Mouse (Mus musculus): ENCODE data around the gene Zeb2. TPM values are rescaled to one million over a fixed set of nuclear protein-coding genes. Genes with fewer than 3 reads are reported as not detected.
A peak's percentile ranks its signal among the peaks of the same experiment; 100 is the strongest.

Zeb2 gene
- polyA plus RNA-seq, 1 experiment from 2014 or later, result 32.3 TPM

- Histone ChIP-seq H3K27ac (replicated peaks; ENCODE audit: low read depth, low read length) (no peak overlapping the region), H3K4me3 (replicated peaks; ENCODE audit: low read depth, low read length) (no peak overlapping the region), H3K9me3 (ENCODE audit: control insufficient read depth, low read length) (no peaks in the 10 kb centered on the region), H3K36me3 (ENCODE audit: control insufficient read depth, insufficient read depth, low read length) (no peaks in the 10 kb centered on the region), H3K4me1 (ENCODE audit: control insufficient read depth, insufficient read depth, low read length) (peaks cover 10% of the 10 kb centered on the region), H3K9ac (replicated peaks; ENCODE audit: low read length) (no peak overlapping the region), H3K27me3 (ENCODE audit: control insufficient read depth, insufficient read depth, low read length) (no peaks in the 10 kb centered on the region), H3K4me2 (ENCODE audit: low read length) (no peak overlapping the region)
- DNase-seq (no peak), ATAC-seq (ENCODE audit: low FRiP score, low TSS enrichment) (no peak)
- 81% methylated on average over 10 of the region's 10 CpGs for WGBS
Observed at GRCm38 (mm10) chr2:45056856-45057562, 60.2 kb downstream of the Zeb2 start.

GRCm38 (mm10) chr2:45055926-45056325 is 61.3 kb downstream of the Zeb2 start:
- Histone ChIP-seq H3K4me2 (ENCODE audit: low read length) (no peak overlapping the region), H3K36me3 (ENCODE audit: control insufficient read depth, insufficient read depth, low read length) (no peaks in the 10 kb centered on the region), H3K9ac (replicated peaks; ENCODE audit: low read length) (no peak overlapping the region), H3K4me3 (replicated peaks; ENCODE audit: low read depth, low read length) (no peak overlapping the region), H3K27ac (replicated peaks; ENCODE audit: low read depth, low read length) (no peak overlapping the region), H3K9me3 (ENCODE audit: control insufficient read depth, low read length) (no peaks in the 10 kb centered on the region), H3K4me1 (ENCODE audit: control insufficient read depth, insufficient read depth, low read length) (peaks cover 10% of the 10 kb centered on the region), H3K27me3 (ENCODE audit: control insufficient read depth, insufficient read depth, low read length) (no peaks in the 10 kb centered on the region)
- DNase-seq (no peak), ATAC-seq (ENCODE audit: low FRiP score, low TSS enrichment) (no peak)
- 85% methylated on average over 6 of the region's 6 CpGs for WGBS

GRCm38 (mm10) chr2:45055034-45055615 is 62.1 kb downstream of the Zeb2 start:
- Histone ChIP-seq H3K4me1 (ENCODE audit: control insufficient read depth, insufficient read depth, low read length) (peaks cover 7% of the 10 kb centered on the region), H3K9me3 (ENCODE audit: control insufficient read depth, low read length) (no peaks in the 10 kb centered on the region), H3K36me3 (ENCODE audit: control insufficient read depth, insufficient read depth, low read length) (no peaks in the 10 kb centered on the region), H3K27me3 (ENCODE audit: control insufficient read depth, insufficient read depth, low read length) (no peaks in the 10 kb centered on the region), H3K27ac (replicated peaks; ENCODE audit: low read depth, low read length) (no peak overlapping the region), H3K4me2 (ENCODE audit: low read length) (no peak overlapping the region), H3K9ac (replicated peaks; ENCODE audit: low read length) (no peak overlapping the region), H3K4me3 (replicated peaks; ENCODE audit: low read depth, low read length) (no peak overlapping the region)
- DNase-seq (no peak), ATAC-seq (ENCODE audit: low FRiP score, low TSS enrichment) (no peak)
- 76% methylated on average over 8 of the region's 8 CpGs for WGBS

- no peak overlapping the region for H3K4me3 ChIP-seq (replicated peaks; ENCODE audit: low read depth, low read length)
- WGBS, result 90% methylated on average over 11 of the region's 11 CpGs
- no peak overlapping the region for H3K27ac ChIP-seq (replicated peaks; ENCODE audit: low read depth, low read length)
- no peaks in the 10 kb centered on the region for H3K27me3 ChIP-seq (ENCODE audit: control insufficient read depth, insufficient read depth, low read length)
- ATAC-seq (ENCODE audit: low FRiP score, low TSS enrichment) (no peak), DNase-seq (no peak)
- no peaks in the 10 kb centered on the region for H3K9me3 ChIP-seq (ENCODE audit: control insufficient read depth, low read length)
- no peak overlapping the region for H3K4me2 ChIP-seq (ENCODE audit: low read length)
- H3K9ac ChIP-seq (replicated peaks; ENCODE audit: low read length), result no peak overlapping the region
- peaks cover 5% of the 10 kb centered on the region for H3K4me1 ChIP-seq (ENCODE audit: control insufficient read depth, insufficient read depth, low read length)
- H3K36me3 ChIP-seq (ENCODE audit: control insufficient read depth, insufficient read depth, low read length), result no peaks in the 10 kb centered on the region
Observed at GRCm38 (mm10) chr2:45054070-45055025, 62.8 kb downstream of the Zeb2 start.

GRCm38 (mm10) chr2:45052587-45052986 is 64.6 kb downstream of the Zeb2 start:
- DNase-seq, result no peak
- Histone ChIP-seq H3K4me2 (ENCODE audit: low read length) (no peak overlapping the region), H3K27ac (replicated peaks; ENCODE audit: low read depth, low read length) (0 out of 2 replicates have a peak overlapping the region, but pooled peaks have one; percentile 38), H3K9me3 (ENCODE audit: control insufficient read depth, low read length) (no peaks in the 10 kb centered on the region), H3K4me1 (ENCODE audit: control insufficient read depth, insufficient read depth, low read length) (peaks cover 4% of the 10 kb centered on the region; the same call in 1 of the 2 replicates), H3K27me3 (ENCODE audit: control insufficient read depth, insufficient read depth, low read length) (no peaks in the 10 kb centered on the region), H3K9ac (replicated peaks; ENCODE audit: low read length) (no peak overlapping the region), H3K36me3 (ENCODE audit: control insufficient read depth, insufficient read depth, low read length) (no peaks in the 10 kb centered on the region), H3K4me3 (replicated peaks; ENCODE audit: low read depth, low read length) (no peak overlapping the region)
- no peak for ATAC-seq (ENCODE audit: low FRiP score, low TSS enrichment)
- 73% methylated on average over 4 of the region's 4 CpGs for WGBS

GRCm38 (mm10) chr2:45051321-45051720 is 65.9 kb downstream of the Zeb2 start:
- WGBS, result 54% methylated on average over 2 of the region's 2 CpGs
- Histone ChIP-seq H3K4me2 (ENCODE audit: low read length) (no peak overlapping the region), H3K4me1 (ENCODE audit: control insufficient read depth, insufficient read depth, low read length) (peaks cover 4% of the 10 kb centered on the region; the same call in 1 of the 2 replicates), H3K36me3 (ENCODE audit: control insufficient read depth, insufficient read depth, low read length) (no peaks in the 10 kb centered on the region), H3K27me3 (ENCODE audit: control insufficient read depth, insufficient read depth, low read length) (no peaks in the 10 kb centered on the region), H3K9me3 (ENCODE audit: control insufficient read depth, low read length) (no peaks in the 10 kb centered on the region), H3K4me3 (replicated peaks; ENCODE audit: low read depth, low read length) (no peak overlapping the region), H3K9ac (replicated peaks; ENCODE audit: low read length) (no peak overlapping the region), H3K27ac (replicated peaks; ENCODE audit: low read depth, low read length) (no peak overlapping the region)
- no peak for ATAC-seq (ENCODE audit: low FRiP score, low TSS enrichment)
- no peak for DNase-seq

GRCm38 (mm10) chr2:45049923-45050322 is 67.3 kb downstream of the Zeb2 start:
- WGBS, result 94% methylated on average over 4 of the region's 4 CpGs
- Histone ChIP-seq H3K9ac (replicated peaks; ENCODE audit: low read length) (no peak overlapping the region), H3K36me3 (ENCODE audit: control insufficient read depth, insufficient read depth, low read length) (no peaks in the 10 kb centered on the region), H3K27me3 (ENCODE audit: control insufficient read depth, insufficient read depth, low read length) (no peaks in the 10 kb centered on the region), H3K4me2 (ENCODE audit: low read length) (no peak overlapping the region), H3K4me3 (replicated peaks; ENCODE audit: low read depth, low read length) (no peak overlapping the region), H3K4me1 (ENCODE audit: control insufficient read depth, insufficient read depth, low read length) (peaks cover 16% of the 10 kb centered on the region; the same call in 1 of the 2 replicates), H3K9me3 (ENCODE audit: control insufficient read depth, low read length) (no peaks in the 10 kb centered on the region), H3K27ac (replicated peaks; ENCODE audit: low read depth, low read length) (no peak overlapping the region)
- ATAC-seq (ENCODE audit: low FRiP score, low TSS enrichment), result no peak
- no peak for DNase-seq

- ATAC-seq (ENCODE audit: low FRiP score, low TSS enrichment), result no peak
Observed at GRCm38 (mm10) chr2:45049279-45049678, 67.9 kb downstream of the Zeb2 start.

More at GRCm38 (mm10) chr2:45049279-45049678, 67.9 kb downstream of the Zeb2 start:
- H3K36me3 ChIP-seq (ENCODE audit: control insufficient read depth, insufficient read depth, low read length), result no peaks in the 10 kb centered on the region
- H3K27ac ChIP-seq (replicated peaks; ENCODE audit: low read depth, low read length), result no peak overlapping the region
- H3K27me3 ChIP-seq (ENCODE audit: control insufficient read depth, insufficient read depth, low read length), result no peaks in the 10 kb centered on the region
- H3K4me2 ChIP-seq (ENCODE audit: low read length), result no peak overlapping the region
- no peak overlapping the region for H3K4me3 ChIP-seq (replicated peaks; ENCODE audit: low read depth, low read length)
- 47% methylated on average over 2 of the region's 2 CpGs for WGBS
- no peak overlapping the region for H3K9ac ChIP-seq (replicated peaks; ENCODE audit: low read length)
- H3K4me1 ChIP-seq (ENCODE audit: control insufficient read depth, insufficient read depth, low read length), result peaks cover 16% of the 10 kb centered on the region; the same call in 1 of the 2 replicates
- DNase-seq, result no peak
- H3K9me3 ChIP-seq (ENCODE audit: control insufficient read depth, low read length), result no peaks in the 10 kb centered on the region
